Mouse (Mus musculus) adrenal gland, adult 8-10 months (tissue): ENCODE measurements around the gene Rbm39. TPM values are rescaled to one million over a fixed set of nuclear protein-coding genes. Genes with fewer than 3 reads are reported as not detected.

Source experiments
- DNase-seq: peaks from one replicate; pipeline ENCODE4 v3.0.0; 2022
- total RNA-seq, 4 experiments: library from RNA; stranded (reverse); gene quantifications; 2 replicates each; pipeline ENCODE4 v1.2.4; 2022

Gene Rbm39
- total RNA-seq, result 100 to 1,000 TPM; 313 to 619 (median 423) TPM

GRCm38 (mm10) chr2:156180094-156180821, at the start of gene Rbm39:
Gene Rbm39 (minus strand): TSS chr2:156180238.
- peak; percentile 99 for DNase-seq

DNA sequence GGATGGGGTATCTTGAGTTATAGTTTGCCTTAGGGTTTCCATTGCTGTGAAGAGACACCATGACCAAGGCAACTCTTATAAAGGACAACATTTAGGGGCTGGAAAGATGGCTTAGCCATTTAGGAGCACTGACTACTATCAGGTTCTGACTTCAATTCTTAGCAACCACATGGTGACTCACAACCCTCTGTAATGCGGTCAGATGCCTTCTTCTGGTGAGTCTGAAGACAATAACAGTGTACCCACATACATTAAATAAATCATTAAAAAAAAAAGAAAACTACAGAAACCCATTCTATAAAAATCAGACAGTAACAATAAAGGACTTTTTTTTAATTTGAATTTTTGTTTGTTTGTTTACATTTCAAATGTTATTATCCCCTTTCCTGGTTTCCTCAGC, 49.1 kb upstream of the Rbm39 start:
- DNase-seq, result no peak

- no peak for DNase-seq
Measured at GRCm38 (mm10) chr2:156227689-156228088, 47.7 kb upstream of the Rbm39 start.

DNA sequence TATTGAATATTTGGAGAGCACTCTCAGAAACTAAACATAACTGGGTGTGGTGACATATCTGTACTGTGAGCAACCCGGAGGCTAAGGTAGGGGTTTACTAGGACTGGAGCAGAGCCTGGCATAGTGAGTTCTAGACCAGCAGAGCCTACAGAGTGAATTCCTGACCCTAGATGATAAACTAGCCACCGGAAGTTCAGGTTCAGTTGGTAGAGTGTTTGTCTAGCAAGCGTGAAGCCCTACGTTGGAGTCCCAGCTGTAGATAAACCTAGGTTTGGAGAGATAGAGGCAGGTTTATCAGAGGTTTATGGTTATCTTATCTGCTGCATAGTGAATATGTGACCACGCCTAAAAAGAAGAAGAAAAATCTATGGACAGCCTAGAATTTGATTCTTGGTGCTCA, 44.0 kb upstream of the Rbm39 start:
- no peak for DNase-seq

DNA sequence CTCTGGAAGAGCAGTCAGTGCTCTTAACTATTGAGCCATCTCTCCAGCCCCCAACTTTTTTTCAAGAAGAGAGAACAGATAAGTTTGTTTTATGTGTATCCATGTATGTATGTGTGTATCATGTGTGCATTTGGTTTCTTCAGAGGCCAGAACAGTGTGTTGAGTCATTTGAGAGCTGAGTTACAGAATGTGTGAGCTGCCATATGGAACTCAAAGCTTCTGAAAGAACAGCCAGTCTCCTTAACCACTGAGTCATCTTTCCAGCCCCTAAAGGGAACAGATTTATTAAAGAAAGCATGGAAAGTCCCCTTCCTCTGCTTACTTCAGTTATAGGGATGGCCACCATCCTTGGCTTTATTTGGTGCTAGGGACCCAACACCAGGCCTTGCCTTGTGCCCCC, 42.1 kb upstream of the Rbm39 start:
- DNase-seq, result no peak

GRCm38 (mm10) chr2:156217786-156218185, 37.7 kb upstream of the Rbm39 start:
- no peak for DNase-seq

DNA sequence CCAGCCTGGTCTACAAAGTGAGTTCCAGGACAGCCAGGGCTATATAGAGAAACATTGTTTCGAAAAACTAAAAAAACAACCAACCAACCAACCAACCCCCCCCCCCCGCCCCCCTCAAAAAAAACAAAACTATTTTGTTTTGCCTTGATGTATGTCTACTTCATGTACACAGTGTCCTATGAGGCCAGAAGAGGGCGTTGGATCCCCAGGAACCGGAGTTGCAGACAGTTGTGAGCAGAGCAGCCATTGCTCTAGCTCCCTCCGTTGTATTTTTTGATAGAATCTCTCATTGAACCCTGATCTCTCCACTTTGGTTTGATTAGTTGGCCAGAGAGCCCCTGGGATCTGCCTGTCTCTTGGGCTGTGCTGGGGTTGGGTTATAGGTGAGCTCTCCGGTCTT, 23.9 kb upstream of the Rbm39 start:
- DNase-seq, result no peak

GRCm38 (mm10) chr2:156202848-156203437, 22.9 kb upstream of the Rbm39 start:
- peak; percentile 73 for DNase-seq

GRCm38 (mm10) chr2:156201486-156201885, 21.4 kb upstream of the Rbm39 start:
- no peak for DNase-seq

DNA sequence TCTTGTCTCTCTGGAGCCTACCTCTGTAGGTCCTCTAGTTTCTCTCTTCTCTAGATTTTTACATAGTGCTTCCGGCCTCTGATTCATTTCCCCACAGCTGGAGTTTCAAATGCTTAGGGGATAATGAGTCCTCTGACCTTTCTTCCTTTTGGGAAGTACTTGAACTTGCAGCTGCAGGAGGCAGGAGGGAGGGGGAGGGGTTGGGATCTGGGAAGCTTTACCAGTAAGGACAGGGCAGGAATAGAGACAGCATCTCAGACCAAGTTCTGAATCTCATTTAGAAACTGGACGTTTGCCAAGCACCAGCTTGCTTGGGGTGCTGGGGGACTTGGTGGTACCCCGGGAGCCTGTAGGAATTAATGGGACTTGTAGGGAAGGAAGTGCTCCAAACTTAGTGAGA, 19.9 kb upstream of the Rbm39 start:
- no peak for DNase-seq

DNA sequence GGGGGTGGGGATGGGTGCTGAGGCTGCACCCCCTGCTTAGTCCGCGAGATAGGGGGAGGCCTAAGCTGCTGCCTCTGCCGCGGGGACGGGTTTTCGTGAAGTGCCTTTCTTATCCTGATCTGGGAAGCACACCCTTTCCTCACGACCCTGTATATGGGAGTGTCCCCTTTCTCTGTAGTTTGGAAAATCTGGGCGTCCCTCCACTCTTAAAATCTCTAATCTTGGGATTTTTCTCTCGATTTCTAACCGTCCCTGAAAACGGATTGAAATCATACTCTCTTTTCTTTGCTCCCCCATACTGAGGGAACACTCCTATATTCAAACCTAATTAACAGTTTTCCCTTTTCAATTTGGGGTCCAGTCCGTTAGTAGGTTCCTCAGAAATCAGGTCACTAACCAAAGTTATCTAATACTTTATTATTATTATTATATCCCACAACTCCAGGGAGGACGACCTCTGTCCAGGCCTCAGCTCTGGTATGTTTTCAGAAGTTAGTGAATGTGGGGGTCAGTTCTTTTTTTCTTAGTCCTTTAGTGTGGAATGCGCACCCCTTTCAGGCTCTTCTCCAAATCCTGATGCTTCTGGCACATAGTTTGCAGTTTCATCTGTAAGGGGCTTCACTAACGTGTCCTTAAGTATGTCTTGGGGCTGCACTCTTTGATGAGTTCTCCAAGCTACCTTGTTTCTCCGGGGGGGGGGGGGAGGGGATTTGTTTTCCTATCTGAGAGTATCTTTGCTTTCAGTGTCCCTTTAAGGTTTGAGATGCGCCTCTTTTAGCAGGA, 17.3 kb upstream of the Rbm39 start:
- no peak for DNase-seq

- DNase-seq, result peak; percentile 97
Measured at GRCm38 (mm10) chr2:156196302-156197128, 16.5 kb upstream of the Rbm39 start, which contains the start of gene Phf20. Gene Phf20 (plus strand): TSS chr2:156196466.

DNA sequence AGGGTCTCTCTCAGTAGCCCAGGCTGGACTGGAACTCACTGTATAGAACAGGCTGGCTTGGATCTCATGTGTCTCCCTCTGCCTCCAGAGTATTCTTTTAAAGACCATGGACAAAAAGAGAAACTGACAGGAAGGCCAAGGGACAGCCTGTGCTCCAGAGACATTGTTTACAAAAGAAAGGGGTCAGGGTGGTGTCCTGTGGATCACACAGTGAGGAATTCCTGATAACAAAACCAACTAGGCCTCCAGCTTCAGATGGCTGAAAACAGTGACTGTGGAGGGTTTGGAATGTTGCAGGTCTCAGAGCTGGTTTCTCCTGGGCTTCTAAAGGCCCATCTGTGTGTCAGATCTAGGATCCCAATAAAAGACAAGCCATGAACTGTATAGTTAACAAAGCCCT, 14.5 kb upstream of the Rbm39 start:
- no peak for DNase-seq

DNA sequence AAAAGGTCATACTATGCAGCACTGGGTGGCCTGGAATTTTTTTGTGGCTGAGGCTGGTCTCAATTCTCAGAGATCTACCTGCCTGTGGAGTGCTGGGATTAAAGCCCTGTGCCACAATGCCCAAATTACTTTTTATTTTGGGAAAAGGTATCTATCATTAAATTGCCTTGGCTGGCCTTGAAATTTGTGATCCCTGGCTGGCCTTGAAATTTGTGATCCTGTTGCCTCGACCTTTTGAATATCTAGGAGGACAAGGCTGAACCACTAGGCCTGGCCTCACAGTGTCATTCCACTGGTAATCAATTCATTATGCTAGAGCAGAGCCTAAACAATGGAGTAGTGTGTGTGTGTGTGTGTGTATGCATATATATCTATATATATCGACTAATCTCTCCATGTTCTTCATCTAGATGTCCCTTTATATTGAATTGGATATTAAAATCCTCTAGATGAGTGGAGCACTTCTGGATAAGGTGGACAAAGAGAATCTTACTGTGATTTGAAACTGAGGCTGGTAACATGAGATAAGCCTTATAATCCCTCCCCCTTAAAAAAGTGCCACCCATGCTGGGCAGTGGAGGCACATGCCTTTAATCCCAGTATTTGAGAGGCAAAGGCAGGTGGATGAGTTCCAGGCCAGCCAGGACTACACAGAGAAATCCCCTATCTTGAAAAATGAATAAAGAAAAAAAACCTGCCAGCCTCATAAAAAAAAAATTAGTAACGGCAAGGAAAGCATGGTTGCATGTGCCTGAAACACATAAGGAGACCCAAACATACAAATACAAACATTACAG, 13.2 kb upstream of the Rbm39 start:
- no peak for DNase-seq

- no peak for DNase-seq
Measured at GRCm38 (mm10) chr2:156192068-156192467, 12.0 kb upstream of the Rbm39 start.

GRCm38 (mm10) chr2:156191540-156191939, 11.5 kb upstream of the Rbm39 start:
- DNase-seq, result no peak

GRCm38 (mm10) chr2:156190004-156190896, 10.2 kb upstream of the Rbm39 start:
- no peak for DNase-seq

DNA sequence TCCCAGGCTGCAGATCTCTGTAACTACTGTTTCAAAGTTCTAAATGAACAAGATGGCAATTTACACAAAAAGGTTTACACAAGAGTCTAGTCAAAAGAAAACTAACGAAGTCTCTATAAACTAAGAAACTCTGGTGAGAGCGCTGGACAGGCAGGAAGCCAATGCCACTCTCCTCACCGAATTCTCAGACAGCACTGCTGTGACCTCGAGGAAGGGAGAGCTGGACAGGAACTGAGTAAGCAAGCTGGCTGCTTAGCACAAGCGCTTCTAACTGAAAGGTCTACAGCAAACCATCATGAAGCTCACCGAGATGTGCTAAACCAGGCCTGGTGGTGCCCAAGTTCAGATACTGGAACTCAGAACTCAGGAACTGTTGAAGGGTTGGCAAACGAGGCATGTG, 9.2 kb upstream of the Rbm39 start:
- peak; percentile 62 for DNase-seq

DNA sequence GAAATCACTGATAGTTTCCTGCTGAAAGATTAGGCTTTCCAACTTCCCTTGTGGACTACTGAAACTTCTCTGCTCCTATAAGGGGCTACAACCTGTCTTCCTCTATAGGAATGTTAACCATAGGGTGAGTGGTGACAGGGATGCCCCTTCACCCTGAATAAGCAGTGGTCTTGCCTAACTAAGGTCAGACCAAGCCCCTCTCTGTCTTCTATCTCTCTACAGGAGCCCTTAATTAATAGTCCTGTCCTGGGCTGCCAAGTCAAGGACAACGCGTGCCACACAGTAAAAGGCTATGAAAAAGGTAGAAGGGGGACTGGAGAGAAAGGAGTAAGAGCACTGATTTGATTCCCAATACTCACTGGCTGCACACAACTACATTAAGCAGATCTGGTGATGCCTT, 1.6 kb upstream of the Rbm39 start:
- no peak for DNase-seq

DNA sequence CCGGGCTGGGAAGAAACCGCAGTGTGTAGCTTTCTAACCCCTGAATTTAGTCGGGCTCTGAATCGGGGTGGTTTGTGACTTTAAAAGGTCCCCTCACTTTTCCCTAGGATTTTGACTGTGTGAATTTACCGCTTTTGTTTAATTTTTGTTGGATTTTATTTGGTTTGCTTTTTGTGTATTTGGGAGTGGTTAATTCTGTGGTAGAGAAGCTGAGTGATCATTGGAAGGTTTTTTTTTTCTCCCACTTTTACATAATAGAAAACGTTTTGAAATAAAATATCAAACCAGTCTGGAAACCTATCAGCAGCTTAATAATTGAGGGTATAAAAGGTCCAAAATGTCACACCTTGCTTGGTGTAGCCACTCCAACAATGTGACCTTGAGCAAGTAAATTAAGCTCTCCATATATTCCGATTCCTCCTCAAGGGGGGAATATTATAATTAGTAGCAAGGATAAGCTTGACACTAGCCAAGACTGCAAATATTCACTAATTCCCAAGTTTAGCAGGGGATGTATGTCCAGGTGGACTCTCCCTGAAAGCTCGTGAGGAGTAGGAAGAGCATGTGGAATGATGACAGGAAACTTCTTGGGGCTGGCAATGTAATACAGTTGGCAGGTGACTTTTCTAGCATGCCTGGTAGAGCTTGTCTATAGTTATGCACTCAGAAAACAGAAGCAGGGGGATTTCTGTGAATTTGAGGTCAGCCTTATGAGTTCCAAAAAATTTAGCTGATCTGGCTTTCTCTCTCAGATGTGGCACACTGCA, 969 bp upstream of the Rbm39 start:
- no peak for DNase-seq
